Mouse (Mus musculus): Measurements from ENCODE around the gene Srd5a1. TPM values are rescaled to one million over a fixed set of nuclear protein-coding genes. Genes with fewer than 3 reads are reported as not detected.

The Srd5a1 gene
- total and polyA plus RNA-seq, 2 experiments from 2014 or later, result 22.6 to 34.7 TPM

- H3K27ac ChIP-seq, result no peak overlapping the region
- 68% methylated on average over 8 of the region's 8 CpGs for WGBS
- H3K4me3 ChIP-seq (ENCODE audit: low read length), result no peak overlapping the region
- H3K9ac ChIP-seq (replicated peaks; ENCODE audit: low read length), result no peak overlapping the region
- H3K4me2 ChIP-seq (ENCODE audit: low read depth, low read length), result no peak overlapping the region
- no peak for TF ChIP-seq CTCF (IDR thresholded peaks at IDR 0.05; ENCODE audit: low read depth)
- H3K9me3 ChIP-seq (ENCODE audit: low read length), result no peaks in the 10 kb centered on the region
- no peaks in the 10 kb centered on the region for H3K4me1 ChIP-seq (ENCODE audit: insufficient read depth, low read length)
- peaks cover 82% of the 10 kb centered on the region for H3K36me3 ChIP-seq (ENCODE audit: insufficient read depth, low read length)
- DNase-seq (ENCODE audit: low spot score) (no peak), ATAC-seq (no peak)
- no peaks in the 10 kb centered on the region for H3K27me3 ChIP-seq (ENCODE audit: insufficient read depth, low read length)
Measured at GRCm38 (mm10) chr13:69630576-69630975, 19.3 kb upstream of the Srd5a1 start.

GRCm38 (mm10) chr13:69627941-69628340 lies 16.7 kb upstream of the Srd5a1 start:
- Histone ChIP-seq H3K9ac (replicated peaks; ENCODE audit: low read length) (no peak overlapping the region), H3K36me3 (ENCODE audit: insufficient read depth, low read length) (peaks cover 72% of the 10 kb centered on the region), H3K4me2 (ENCODE audit: low read depth, low read length) (no peak overlapping the region), H3K27ac (no peak overlapping the region), H3K27me3 (ENCODE audit: insufficient read depth, low read length) (no peaks in the 10 kb centered on the region), H3K9me3 (ENCODE audit: low read length) (no peaks in the 10 kb centered on the region), H3K4me3 (ENCODE audit: low read length) (no peak overlapping the region), H3K4me1 (ENCODE audit: insufficient read depth, low read length) (no peaks in the 10 kb centered on the region)
- TF ChIP-seq CTCF (IDR thresholded peaks at IDR 0.05; ENCODE audit: low read depth), result no peak
- ATAC-seq, result no peak
- WGBS, result 95% methylated on average over 3 of the region's 3 CpGs
- DNase-seq (ENCODE audit: low spot score), result no peak

DNA sequence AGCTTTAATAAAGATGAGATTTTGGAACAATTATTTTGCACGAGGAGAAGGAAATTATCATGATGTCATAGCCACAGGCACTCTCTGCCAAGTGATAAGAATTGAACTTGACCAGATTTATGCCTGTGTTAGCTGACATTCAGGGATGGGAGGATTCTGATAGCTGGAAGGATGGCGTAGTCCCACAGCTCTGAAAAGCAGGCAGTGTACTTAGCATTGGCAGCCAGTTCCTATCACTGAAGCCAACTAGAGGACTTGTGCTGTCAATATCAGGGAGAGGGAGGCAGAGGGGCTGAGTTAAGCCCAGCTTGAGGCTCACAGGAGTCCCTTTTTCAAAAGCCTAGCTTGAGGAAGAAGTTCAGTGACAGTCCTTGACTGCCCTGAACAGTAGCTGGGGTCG lies 13.3 kb upstream of the Srd5a1 start:
- DNase-seq (ENCODE audit: low spot score) (no peak), ATAC-seq (no peak)
- H3K4me2 ChIP-seq (ENCODE audit: low read depth, low read length), result no peak overlapping the region
- no peak overlapping the region for H3K27ac ChIP-seq
- no peaks in the 10 kb centered on the region for H3K27me3 ChIP-seq (ENCODE audit: insufficient read depth, low read length)
- no peaks in the 10 kb centered on the region for H3K4me1 ChIP-seq (ENCODE audit: insufficient read depth, low read length)
- 93% methylated on average over 3 of the region's 3 CpGs for WGBS
- no peak for TF ChIP-seq CTCF (IDR thresholded peaks at IDR 0.05; ENCODE audit: low read depth)
- no peak overlapping the region for H3K4me3 ChIP-seq (ENCODE audit: low read length)
- no peak overlapping the region for H3K9ac ChIP-seq (replicated peaks; ENCODE audit: low read length)
- no peaks in the 10 kb centered on the region for H3K9me3 ChIP-seq (ENCODE audit: low read length)
- peaks cover 68% of the 10 kb centered on the region for H3K36me3 ChIP-seq (ENCODE audit: insufficient read depth, low read length)

DNA sequence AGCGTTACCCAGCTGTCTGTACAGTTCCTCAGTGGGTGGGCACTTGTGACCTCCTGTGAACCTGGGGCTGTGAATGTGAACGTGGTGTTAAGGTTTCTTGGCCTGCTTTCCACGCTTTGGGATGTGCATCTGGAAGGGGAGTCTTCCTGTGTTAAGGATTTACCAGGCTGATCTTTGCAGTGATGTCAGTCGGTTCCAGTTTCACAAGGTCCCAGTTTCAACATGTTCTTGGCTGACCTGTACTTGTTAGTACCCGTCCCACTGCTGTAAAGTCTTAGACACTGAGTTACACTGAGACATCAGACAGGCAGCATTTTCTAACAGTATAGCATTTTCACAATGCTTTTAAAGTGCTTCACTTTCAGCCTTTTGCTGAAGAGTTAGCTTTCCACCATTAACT lies 12.6 kb upstream of the Srd5a1 start:
- H3K9ac ChIP-seq (replicated peaks; ENCODE audit: low read length), result no peak overlapping the region
- H3K4me2 ChIP-seq (ENCODE audit: low read depth, low read length), result no peak overlapping the region
- H3K4me3 ChIP-seq (ENCODE audit: low read length), result no peak overlapping the region
- no peaks in the 10 kb centered on the region for H3K27me3 ChIP-seq (ENCODE audit: insufficient read depth, low read length)
- no peak for ATAC-seq
- no peaks in the 10 kb centered on the region for H3K9me3 ChIP-seq (ENCODE audit: low read length)
- H3K4me1 ChIP-seq (ENCODE audit: insufficient read depth, low read length), result no peaks in the 10 kb centered on the region
- no peak overlapping the region for H3K27ac ChIP-seq
- TF ChIP-seq CTCF (IDR thresholded peaks at IDR 0.05; ENCODE audit: low read depth), result no peak
- 78% methylated on average over 5 of the region's 5 CpGs for WGBS
- H3K36me3 ChIP-seq (ENCODE audit: insufficient read depth, low read length), result peaks cover 67% of the 10 kb centered on the region
- DNase-seq (ENCODE audit: low spot score), result no peak

GRCm38 (mm10) chr13:69616716-69617115 lies 5.5 kb upstream of the Srd5a1 start:
- Histone ChIP-seq H3K4me2 (ENCODE audit: low read depth, low read length) (no peak overlapping the region), H3K4me1 (ENCODE audit: insufficient read depth, low read length) (no peaks in the 10 kb centered on the region; the same call in 1 of the 2 replicates), H3K9ac (replicated peaks; ENCODE audit: low read length) (no peak overlapping the region), H3K9me3 (ENCODE audit: low read length) (no peaks in the 10 kb centered on the region), H3K27me3 (ENCODE audit: insufficient read depth, low read length) (no peaks in the 10 kb centered on the region), H3K36me3 (ENCODE audit: insufficient read depth, low read length) (peaks cover 54% of the 10 kb centered on the region), H3K4me3 (ENCODE audit: low read length) (no peak overlapping the region), H3K27ac (no peak overlapping the region)
- no peak for TF ChIP-seq CTCF (IDR thresholded peaks at IDR 0.05; ENCODE audit: low read depth)
- DNase-seq (ENCODE audit: low spot score) (no peak), ATAC-seq (no peak)
- WGBS, result 89% methylated on average over 6 of the region's 6 CpGs

- WGBS, result under 1% methylated on average over 24 of the region's 24 CpGs
- Histone ChIP-seq H3K4me1 (ENCODE audit: insufficient read depth, low read length) (no peaks in the 10 kb centered on the region; the same call in 1 of the 2 replicates), H3K9ac (replicated peaks; ENCODE audit: low read length) (peak overlapping the region; percentile 63), H3K9me3 (ENCODE audit: low read length) (no peaks in the 10 kb centered on the region), H3K27me3 (ENCODE audit: insufficient read depth, low read length) (no peaks in the 10 kb centered on the region), H3K27ac (peak overlapping the region; percentile 75), H3K36me3 (ENCODE audit: insufficient read depth, low read length) (peaks cover 24% of the 10 kb centered on the region; the same call in 1 of the 2 replicates), H3K4me3 (ENCODE audit: low read length) (peak overlapping the region; percentile 61), H3K4me2 (ENCODE audit: low read depth, low read length) (peak overlapping the region; percentile 97)
- ATAC-seq (no peak), DNase-seq (ENCODE audit: low spot score) (no peak)
- TF ChIP-seq CTCF (IDR thresholded peaks at IDR 0.05; ENCODE audit: low read depth), result no peak
Measured at GRCm38 (mm10) chr13:69612175-69612544, 918 bp upstream of the Srd5a1 start.

- no peaks in the 10 kb centered on the region for H3K9me3 ChIP-seq (ENCODE audit: low read length)
- H3K4me1 ChIP-seq (ENCODE audit: insufficient read depth, low read length), result no peaks in the 10 kb centered on the region; the same call in 1 of the 2 replicates
- H3K27ac ChIP-seq, result peak overlapping the region; percentile 60
- peak; percentile 38 for DNase-seq (ENCODE audit: low spot score)
- no peak for TF ChIP-seq CTCF (IDR thresholded peaks at IDR 0.05; ENCODE audit: low read depth)
- H3K9ac ChIP-seq (replicated peaks; ENCODE audit: low read length), result peak overlapping the region; percentile 63
- peak overlapping the region; percentile 97 for H3K4me2 ChIP-seq (ENCODE audit: low read depth, low read length)
- peak overlapping the region; percentile 61 for H3K4me3 ChIP-seq (ENCODE audit: low read length)
- WGBS, result under 1% methylated on average over 40 of the region's 40 CpGs
- no peak for ATAC-seq
- no peaks in the 10 kb centered on the region for H3K27me3 ChIP-seq (ENCODE audit: insufficient read depth, low read length)
- peaks cover 14% of the 10 kb centered on the region; the same call in 1 of the 2 replicates for H3K36me3 ChIP-seq (ENCODE audit: insufficient read depth, low read length)
Measured at GRCm38 (mm10) chr13:69610751-69611397, 368 bp downstream of the Srd5a1 start.

Measured in hindbrain, postnatal 0 days (tissue).